Mouse (Mus musculus) megakaryocyte progenitor cell, adult 5-6 weeks (primary cell): ENCODE data around the gene Olfr272. TPM values are rescaled to one million over a fixed set of nuclear protein-coding genes. Genes with fewer than 3 reads are reported as not detected.
A peak's percentile ranks its signal among the peaks of the same experiment; 100 is the strongest.

Experiments
- ATAC-seq: replicated peaks from 2 replicates; pipeline ENCODE4 v1.8.0; 2016; ENCODE audit warnings: mild to moderate bottlenecking, moderate TSS enrichment, inconsistent platforms; ENCODE audit not compliant: poor library complexity
- total RNA-seq, 2 experiments: library from RNA; stranded (forward) in 1 of 2; stranded (reverse) in 1 of 2; fragments of 157-497, 149-512 nt in 1 of 2; fragments of 200-1000 nt in 1 of 2; gene quantifications; 2 replicates each; pipeline versions ENCODE4 v1.2.3 to v1.2.4; 2015 to 2017

The Olfr272 gene
- 1.0 TPM in 1 of 2 replicates, not detected in the other for total RNA-seq (2015)
- 0.64 TPM in 1 of 2 replicates, not detected in the other for total RNA-seq (2017)

- no peak for ATAC-seq
Observed at GRCm38 (mm10) chr4:52919078-52919477, at the start of gene Olfr272. Gene Olfr272, minus strand, starts transcription at chr4:52919178.

GRCm38 (mm10) chr4:52964247-52964646 lies 45.3 kb upstream of the Olfr272 start, which contains the start of gene Olfr270:
Gene Olfr270, plus strand, starts transcription at chr4:52964547.
- ATAC-seq, result no peak

- ATAC-seq, result peak; percentile 96
Observed at GRCm38 (mm10) chr4:52958693-52959092, 39.7 kb upstream of the Olfr272 start.

- ATAC-seq, result no peak
Observed at GRCm38 (mm10) chr4:52949005-52949404, 30.0 kb upstream of the Olfr272 start.

GRCm38 (mm10) chr4:52946665-52947064 lies 27.7 kb upstream of the Olfr272 start:
- ATAC-seq, result no peak

- ATAC-seq, result peak; percentile 64; the same call in 1 of the 2 replicates
Observed at GRCm38 (mm10) chr4:52930480-52930879, 11.5 kb upstream of the Olfr272 start.

GRCm38 (mm10) chr4:52917311-52917688 lies 1.7 kb downstream of the Olfr272 start:
- peak; percentile 47 for ATAC-seq

GRCm38 (mm10) chr4:52916659-52917310 lies 2.2 kb downstream of the Olfr272 start:
- ATAC-seq, result peak; percentile 90

- ATAC-seq, result no peak
Observed at GRCm38 (mm10) chr4:52912409-52912808, 6.6 kb downstream of the Olfr272 start.

- peak; percentile 86 for ATAC-seq
Observed at GRCm38 (mm10) chr4:52909542-52909941, 9.4 kb downstream of the Olfr272 start.

- ATAC-seq, result no peak
Observed at GRCm38 (mm10) chr4:52864156-52864555, 54.8 kb downstream of the Olfr272 start.

Other genes with a start within 250 kb of the Olfr272 start
- gene Olfr275, start 104.6 kb downstream of the Olfr272 start, total RNA-seq (2015), result not detected in 2 replicates
- not detected in 2 replicates for gene Olfr275, start 104.6 kb downstream of the Olfr272 start, total RNA-seq (2017)
- gene Olfr273, start 59.9 kb downstream of the Olfr272 start, total RNA-seq (2015), result not detected in 2 replicates
- gene Olfr273, start 59.9 kb downstream of the Olfr272 start, total RNA-seq (2017), result not detected in 2 replicates
- gene Olfr270, start 45.4 kb upstream of the Olfr272 start, total RNA-seq (2015), result not detected in 2 replicates
- not detected in 2 replicates for gene Olfr270, start 45.4 kb upstream of the Olfr272 start, total RNA-seq (2017)
- gene Nipsnap3a, start 70.1 kb upstream of the Olfr272 start, total RNA-seq (2015), result not detected in 2 replicates
- gene Nipsnap3a, start 70.1 kb upstream of the Olfr272 start, total RNA-seq (2017), result not detected in 2 replicates
- 79.9 and 89.9 TPM in 2 replicates for gene Nipsnap3b, start 92.7 kb upstream of the Olfr272 start, total RNA-seq (2015)
- gene Nipsnap3b, start 92.7 kb upstream of the Olfr272 start, total RNA-seq (2017), result 39.2 and 46.1 TPM in 2 replicates
- gene Abca1, start 240.7 kb upstream of the Olfr272 start, total RNA-seq (2015), result 1.2 and 1.8 TPM in 2 replicates
- 1.8 and 1.9 TPM in 2 replicates for gene Abca1, start 240.7 kb upstream of the Olfr272 start, total RNA-seq (2017)